Mouse (Mus musculus): Measurements from ENCODE around the gene Tmem108. TPM values are rescaled to one million over a fixed set of nuclear protein-coding genes. Genes with fewer than 3 reads are reported as not detected.

The Tmem108 gene
- polyA plus RNA-seq, 1 experiment from 2014 or later: 33.2 TPM

- DNase-seq: no peak
- no peak overlapping the region for H3K4me2 ChIP-seq (ENCODE audit: low read length)
Observed at GRCm38 (mm10) chr9:103740145-103740544, 21.5 kb downstream of the Tmem108 start.

GRCm38 (mm10) chr9:103739062-103739461 lies 22.6 kb downstream of the Tmem108 start:
- H3K27me3 ChIP-seq (ENCODE audit: control insufficient read depth, insufficient read depth, low read length): no peaks in the 10 kb centered on the region
- WGBS: 89% methylated on average over 4 of the region's 4 CpGs
- DNase-seq: no peak
- no peak overlapping the region for H3K27ac ChIP-seq (replicated peaks; ENCODE audit: low read depth, low read length)
- H3K36me3 ChIP-seq (ENCODE audit: control insufficient read depth, insufficient read depth, low read length): no peaks in the 10 kb centered on the region
- no peak overlapping the region for H3K4me2 ChIP-seq (ENCODE audit: low read length)
- H3K9me3 ChIP-seq (ENCODE audit: control insufficient read depth, low read length): no peaks in the 10 kb centered on the region
- H3K4me1 ChIP-seq (ENCODE audit: control insufficient read depth, insufficient read depth, low read length): 0 out of 2 replicates have a peak, but pooled peaks cover 6% of the 10 kb centered on the region
- no peak for ATAC-seq (ENCODE audit: low FRiP score, low TSS enrichment)
- H3K4me3 ChIP-seq (replicated peaks; ENCODE audit: low read depth, low read length): no peak overlapping the region
- H3K9ac ChIP-seq (replicated peaks; ENCODE audit: low read length): no peak overlapping the region

More at GRCm38 (mm10) chr9:103740145-103740544, 21.5 kb downstream of the Tmem108 start:
- Histone ChIP-seq H3K4me1 (ENCODE audit: control insufficient read depth, insufficient read depth, low read length) (0 out of 2 replicates have a peak, but pooled peaks cover 6% of the 10 kb centered on the region), H3K36me3 (ENCODE audit: control insufficient read depth, insufficient read depth, low read length) (no peaks in the 10 kb centered on the region), H3K9me3 (ENCODE audit: control insufficient read depth, low read length) (no peaks in the 10 kb centered on the region), H3K27me3 (ENCODE audit: control insufficient read depth, insufficient read depth, low read length) (no peaks in the 10 kb centered on the region), H3K4me3 (replicated peaks; ENCODE audit: low read depth, low read length) (no peak overlapping the region), H3K27ac (replicated peaks; ENCODE audit: low read depth, low read length) (no peak overlapping the region), H3K9ac (replicated peaks; ENCODE audit: low read length) (no peak overlapping the region)
- no peak for ATAC-seq (ENCODE audit: low FRiP score, low TSS enrichment)
- 71% methylated on average over 12 of the region's 12 CpGs for WGBS

DNA sequence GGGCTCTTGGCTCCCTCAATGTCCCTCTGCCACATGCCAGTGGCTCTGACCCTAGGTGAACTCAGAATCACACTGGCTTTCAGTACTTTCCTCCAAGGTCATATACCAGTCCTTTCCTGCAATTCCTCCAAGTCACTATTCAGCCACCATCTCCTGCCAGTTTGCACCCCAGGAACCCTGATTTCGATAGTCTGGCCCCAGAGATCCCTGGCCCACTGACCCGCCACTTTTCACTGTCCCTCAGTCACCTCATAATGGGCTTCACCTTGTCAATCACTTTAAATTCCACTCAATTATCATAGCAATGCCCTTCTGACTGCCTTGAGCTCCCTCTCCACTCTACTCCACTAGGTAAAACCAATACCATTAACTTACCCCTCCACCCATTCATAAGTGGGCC lies 31.9 kb downstream of the Tmem108 start:
- Histone ChIP-seq H3K9ac (replicated peaks; ENCODE audit: low read length) (no peak overlapping the region), H3K36me3 (ENCODE audit: control insufficient read depth, insufficient read depth, low read length) (no peaks in the 10 kb centered on the region), H3K4me3 (replicated peaks; ENCODE audit: low read depth, low read length) (no peak overlapping the region), H3K4me2 (ENCODE audit: low read length) (no peak overlapping the region), H3K9me3 (ENCODE audit: control insufficient read depth, low read length) (no peaks in the 10 kb centered on the region), H3K4me1 (ENCODE audit: control insufficient read depth, insufficient read depth, low read length) (no peaks in the 10 kb centered on the region), H3K27me3 (ENCODE audit: control insufficient read depth, insufficient read depth, low read length) (no peaks in the 10 kb centered on the region), H3K27ac (replicated peaks; ENCODE audit: low read depth, low read length) (no peak overlapping the region)
- ATAC-seq (ENCODE audit: low FRiP score, low TSS enrichment) (no peak), DNase-seq (no peak)
- WGBS: 71% methylated on average over 2 of the region's 2 CpGs

DNA sequence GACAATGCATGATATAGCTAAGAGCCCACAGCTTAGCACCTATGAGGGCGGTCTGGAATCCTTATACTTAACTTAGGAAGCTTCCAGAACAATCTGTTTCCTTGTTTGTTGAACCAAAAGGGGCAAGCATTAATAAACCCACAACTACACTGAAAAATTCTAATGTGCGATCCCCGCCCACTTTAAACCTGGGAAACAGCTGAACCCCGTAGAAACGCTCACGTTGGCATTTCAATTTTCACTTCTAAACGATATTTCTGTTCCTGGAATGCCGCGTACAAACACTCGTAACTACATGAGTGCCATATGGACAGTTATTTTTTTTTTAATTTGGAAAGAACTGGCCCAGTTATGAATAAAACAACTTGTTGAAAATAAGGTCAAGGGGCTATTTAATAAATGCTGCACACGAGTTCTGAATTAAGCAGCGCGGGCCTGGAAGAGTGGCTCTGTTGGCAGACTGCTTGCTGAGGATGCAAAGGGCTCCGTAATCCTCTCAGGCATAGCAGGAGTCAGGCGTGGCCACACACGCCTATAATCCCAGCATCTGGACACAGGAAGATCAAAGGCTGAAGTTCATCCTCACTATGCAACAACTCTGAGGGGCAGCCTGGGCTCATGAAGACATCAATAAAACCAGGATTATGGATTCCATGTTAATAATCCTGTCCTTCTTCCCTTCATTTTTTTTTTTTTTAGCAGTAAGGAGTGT lies 34.7 kb downstream of the Tmem108 start:
- Histone ChIP-seq H3K4me2 (ENCODE audit: low read length) (no peak overlapping the region), H3K27ac (replicated peaks; ENCODE audit: low read depth, low read length) (no peak overlapping the region), H3K4me3 (replicated peaks; ENCODE audit: low read depth, low read length) (no peak overlapping the region), H3K4me1 (ENCODE audit: control insufficient read depth, insufficient read depth, low read length) (no peaks in the 10 kb centered on the region), H3K9ac (replicated peaks; ENCODE audit: low read length) (no peak overlapping the region), H3K9me3 (ENCODE audit: control insufficient read depth, low read length) (no peaks in the 10 kb centered on the region), H3K36me3 (ENCODE audit: control insufficient read depth, insufficient read depth, low read length) (no peaks in the 10 kb centered on the region), H3K27me3 (ENCODE audit: control insufficient read depth, insufficient read depth, low read length) (no peaks in the 10 kb centered on the region)
- no peak for ATAC-seq (ENCODE audit: low FRiP score, low TSS enrichment)
- WGBS: 60% methylated on average over 16 of the region's 16 CpGs
- peak; percentile 41 for DNase-seq

DNA sequence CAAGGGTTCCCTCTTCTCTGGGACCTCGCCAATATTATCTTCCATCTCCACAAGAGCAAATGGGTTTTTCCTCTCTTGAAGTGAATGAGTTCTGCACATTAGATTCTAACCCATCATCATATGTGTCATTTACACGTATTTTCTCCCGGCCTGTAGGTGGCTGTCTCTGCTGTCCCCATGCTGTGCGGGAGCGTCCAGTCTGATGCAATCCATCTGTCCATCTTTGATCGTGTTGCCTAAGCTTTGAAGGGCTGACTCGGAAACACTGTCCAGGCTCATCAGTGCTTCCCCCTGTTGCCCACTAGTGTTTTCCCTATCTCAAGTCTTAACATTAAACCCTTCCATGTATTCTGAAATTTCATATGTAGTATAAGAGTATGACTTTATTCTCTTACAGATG lies 36.1 kb downstream of the Tmem108 start:
- DNase-seq (no peak), ATAC-seq (ENCODE audit: low FRiP score, low TSS enrichment) (no peak)
- no peaks in the 10 kb centered on the region for H3K4me1 ChIP-seq (ENCODE audit: control insufficient read depth, insufficient read depth, low read length)
- H3K27me3 ChIP-seq (ENCODE audit: control insufficient read depth, insufficient read depth, low read length): no peaks in the 10 kb centered on the region
- 0 out of 2 replicates have a peak, but pooled peaks cover 4% of the 10 kb centered on the region for H3K36me3 ChIP-seq (ENCODE audit: control insufficient read depth, insufficient read depth, low read length)
- H3K9ac ChIP-seq (replicated peaks; ENCODE audit: low read length): no peak overlapping the region
- H3K4me2 ChIP-seq (ENCODE audit: low read length): no peak overlapping the region
- WGBS: 90% methylated on average over 7 of the region's 7 CpGs
- H3K9me3 ChIP-seq (ENCODE audit: control insufficient read depth, low read length): no peaks in the 10 kb centered on the region
- H3K27ac ChIP-seq (replicated peaks; ENCODE audit: low read depth, low read length): no peak overlapping the region
- H3K4me3 ChIP-seq (replicated peaks; ENCODE audit: low read depth, low read length): no peak overlapping the region

GRCm38 (mm10) chr9:103721486-103721885 lies 40.2 kb downstream of the Tmem108 start:
- Histone ChIP-seq H3K4me3 (replicated peaks; ENCODE audit: low read depth, low read length) (no peak overlapping the region), H3K4me1 (ENCODE audit: control insufficient read depth, insufficient read depth, low read length) (no peaks in the 10 kb centered on the region), H3K9me3 (ENCODE audit: control insufficient read depth, low read length) (no peaks in the 10 kb centered on the region), H3K27ac (replicated peaks; ENCODE audit: low read depth, low read length) (no peak overlapping the region), H3K36me3 (ENCODE audit: control insufficient read depth, insufficient read depth, low read length) (0 out of 2 replicates have a peak, but pooled peaks cover 4% of the 10 kb centered on the region), H3K9ac (replicated peaks; ENCODE audit: low read length) (no peak overlapping the region), H3K27me3 (ENCODE audit: control insufficient read depth, insufficient read depth, low read length) (no peaks in the 10 kb centered on the region), H3K4me2 (ENCODE audit: low read length) (no peak overlapping the region)
- DNase-seq (no peak), ATAC-seq (ENCODE audit: low FRiP score, low TSS enrichment) (no peak)
- WGBS: 87% methylated on average over 3 of the region's 3 CpGs

- H3K9me3 ChIP-seq (ENCODE audit: control insufficient read depth, low read length): no peaks in the 10 kb centered on the region
- DNase-seq (no peak), ATAC-seq (ENCODE audit: low FRiP score, low TSS enrichment) (no peak)
- no peak overlapping the region for H3K27ac ChIP-seq (replicated peaks; ENCODE audit: low read depth, low read length)
- H3K4me2 ChIP-seq (ENCODE audit: low read length): no peak overlapping the region
- 0 out of 2 replicates have a peak, but pooled peaks cover 4% of the 10 kb centered on the region for H3K36me3 ChIP-seq (ENCODE audit: control insufficient read depth, insufficient read depth, low read length)
- H3K9ac ChIP-seq (replicated peaks; ENCODE audit: low read length): no peak overlapping the region
- no peak overlapping the region for H3K4me3 ChIP-seq (replicated peaks; ENCODE audit: low read depth, low read length)
- no peaks in the 10 kb centered on the region for H3K4me1 ChIP-seq (ENCODE audit: control insufficient read depth, insufficient read depth, low read length)
- no peaks in the 10 kb centered on the region for H3K27me3 ChIP-seq (ENCODE audit: control insufficient read depth, insufficient read depth, low read length)
- 88% methylated on average over 8 of the region's 8 CpGs for WGBS
Observed at GRCm38 (mm10) chr9:103721081-103721480, 40.6 kb downstream of the Tmem108 start.

GRCm38 (mm10) chr9:103720021-103720420 lies 41.6 kb downstream of the Tmem108 start:
- WGBS: 93% methylated on average over 11 of the region's 11 CpGs
- H3K4me2 ChIP-seq (ENCODE audit: low read length): no peak overlapping the region
- peak; percentile 11 for DNase-seq
- no peaks in the 10 kb centered on the region for H3K9me3 ChIP-seq (ENCODE audit: control insufficient read depth, low read length)
- H3K9ac ChIP-seq (replicated peaks; ENCODE audit: low read length): no peak overlapping the region
- 0 out of 2 replicates have a peak, but pooled peaks cover 4% of the 10 kb centered on the region for H3K36me3 ChIP-seq (ENCODE audit: control insufficient read depth, insufficient read depth, low read length)
- ATAC-seq (ENCODE audit: low FRiP score, low TSS enrichment): no peak
- no peaks in the 10 kb centered on the region for H3K4me1 ChIP-seq (ENCODE audit: control insufficient read depth, insufficient read depth, low read length)
- H3K27ac ChIP-seq (replicated peaks; ENCODE audit: low read depth, low read length): no peak overlapping the region
- H3K27me3 ChIP-seq (ENCODE audit: control insufficient read depth, insufficient read depth, low read length): no peaks in the 10 kb centered on the region
- H3K4me3 ChIP-seq (replicated peaks; ENCODE audit: low read depth, low read length): no peak overlapping the region

DNA sequence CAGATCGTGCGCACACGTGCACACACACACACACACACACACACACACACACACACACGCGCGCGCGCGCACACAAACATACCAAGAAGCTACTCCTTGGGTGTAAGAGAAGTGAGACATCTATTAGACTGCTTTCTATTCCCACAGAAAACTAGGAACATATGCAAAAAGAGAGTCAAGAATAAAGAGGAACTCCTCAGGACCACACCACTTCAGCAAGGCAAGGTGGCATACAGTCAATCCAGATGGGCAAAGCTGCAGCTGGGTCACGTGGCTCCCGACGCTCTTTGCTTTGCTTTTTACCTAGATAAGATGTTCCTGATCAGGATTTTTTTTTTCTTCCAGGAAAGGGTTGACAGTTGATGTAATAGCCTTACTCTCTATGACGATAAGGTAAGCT lies 45.6 kb downstream of the Tmem108 start:
- H3K36me3 ChIP-seq (ENCODE audit: control insufficient read depth, insufficient read depth, low read length): no peaks in the 10 kb centered on the region
- H3K4me2 ChIP-seq (ENCODE audit: low read length): no peak overlapping the region
- no peaks in the 10 kb centered on the region for H3K4me1 ChIP-seq (ENCODE audit: control insufficient read depth, insufficient read depth, low read length)
- 95% methylated on average over 13 of the region's 13 CpGs for WGBS
- H3K9ac ChIP-seq (replicated peaks; ENCODE audit: low read length): no peak overlapping the region
- ATAC-seq (ENCODE audit: low FRiP score, low TSS enrichment) (no peak), DNase-seq (no peak)
- H3K27me3 ChIP-seq (ENCODE audit: control insufficient read depth, insufficient read depth, low read length): no peaks in the 10 kb centered on the region
- H3K4me3 ChIP-seq (replicated peaks; ENCODE audit: low read depth, low read length): no peak overlapping the region
- H3K9me3 ChIP-seq (ENCODE audit: control insufficient read depth, low read length): no peaks in the 10 kb centered on the region
- H3K27ac ChIP-seq (replicated peaks; ENCODE audit: low read depth, low read length): no peak overlapping the region
